Mouse (Mus musculus): ENCODE data around the gene Cryba4. TPM values are rescaled to one million over a fixed set of nuclear protein-coding genes. Genes with fewer than 3 reads are reported as not detected.
A peak's percentile ranks its signal among the peaks of the same experiment; 100 is the strongest.

Gene Cryba4
- polyA plus RNA-seq, 1 experiment from 2014 or later: 0.69 TPM

DNA sequence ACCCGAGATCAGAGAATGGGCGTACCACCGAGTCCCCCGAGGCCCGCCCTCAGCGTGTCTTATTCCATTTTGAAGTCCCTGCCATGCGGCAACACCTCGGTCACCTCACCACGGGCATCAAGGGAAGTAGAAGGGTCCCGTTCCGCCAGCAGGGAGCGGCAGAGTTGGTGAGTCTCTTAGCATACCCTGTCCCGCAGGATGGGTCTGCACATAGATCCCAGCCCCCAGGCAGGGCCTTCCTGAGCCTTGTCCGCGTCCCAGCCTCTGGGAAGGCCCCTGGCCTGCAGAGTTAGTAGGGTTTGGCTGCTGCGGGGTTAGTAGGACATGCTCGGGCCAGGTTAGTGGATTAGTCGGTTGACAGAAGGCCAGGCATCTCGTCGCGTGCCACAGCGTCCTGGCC, 35.3 kb downstream of the Cryba4 start:
- Histone ChIP-seq H3K4me3 (ENCODE audit: low read depth, low read length) (no peak overlapping the region), H3K4me1 (ENCODE audit: control insufficient read depth, insufficient read depth, low read length) (peaks cover 6% of the 10 kb centered on the region; the same call in 1 of the 2 replicates), H3K36me3 (replicated peaks; ENCODE audit: control insufficient read depth, insufficient read depth, low read depth, low read length) (no peaks in the 10 kb centered on the region), H3K27me3 (ENCODE audit: control insufficient read depth, insufficient read depth, low read length) (no peaks in the 10 kb centered on the region), H3K9me3 (replicated peaks; ENCODE audit: control insufficient read depth, low read length) (no peaks in the 10 kb centered on the region), H3K27ac (replicated peaks; ENCODE audit: low read depth, low read length) (no peak overlapping the region), H3K9ac (replicated peaks; ENCODE audit: low read length) (no peak overlapping the region), H3K4me2 (ENCODE audit: low read depth, low read length) (no peak overlapping the region)
- DNase-seq (ENCODE audit: low spot score) (no peak), ATAC-seq (replicated peaks; ENCODE audit: insufficient number of reproducible peaks, low FRiP score, low TSS enrichment, low read depth) (no peak)
- WGBS: 53% methylated on average over 22 of the region's 22 CpGs

GRCm38 (mm10) chr5:112216335-112216734, 36.0 kb downstream of the Cryba4 start:
- 79% methylated on average over 5 of the region's 7 CpGs for WGBS
- H3K9me3 ChIP-seq (replicated peaks; ENCODE audit: control insufficient read depth, low read length): no peaks in the 10 kb centered on the region
- no peaks in the 10 kb centered on the region for H3K27me3 ChIP-seq (ENCODE audit: control insufficient read depth, insufficient read depth, low read length)
- no peak overlapping the region for H3K27ac ChIP-seq (replicated peaks; ENCODE audit: low read depth, low read length)
- H3K4me3 ChIP-seq (ENCODE audit: low read depth, low read length): no peak overlapping the region
- H3K4me1 ChIP-seq (ENCODE audit: control insufficient read depth, insufficient read depth, low read length): peaks cover 6% of the 10 kb centered on the region; the same call in 1 of the 2 replicates
- no peak overlapping the region for H3K4me2 ChIP-seq (ENCODE audit: low read depth, low read length)
- DNase-seq (ENCODE audit: low spot score) (no peak), ATAC-seq (replicated peaks; ENCODE audit: insufficient number of reproducible peaks, low FRiP score, low TSS enrichment, low read depth) (no peak)
- H3K36me3 ChIP-seq (replicated peaks; ENCODE audit: control insufficient read depth, insufficient read depth, low read depth, low read length): no peaks in the 10 kb centered on the region
- no peak overlapping the region for H3K9ac ChIP-seq (replicated peaks; ENCODE audit: low read length)

DNA sequence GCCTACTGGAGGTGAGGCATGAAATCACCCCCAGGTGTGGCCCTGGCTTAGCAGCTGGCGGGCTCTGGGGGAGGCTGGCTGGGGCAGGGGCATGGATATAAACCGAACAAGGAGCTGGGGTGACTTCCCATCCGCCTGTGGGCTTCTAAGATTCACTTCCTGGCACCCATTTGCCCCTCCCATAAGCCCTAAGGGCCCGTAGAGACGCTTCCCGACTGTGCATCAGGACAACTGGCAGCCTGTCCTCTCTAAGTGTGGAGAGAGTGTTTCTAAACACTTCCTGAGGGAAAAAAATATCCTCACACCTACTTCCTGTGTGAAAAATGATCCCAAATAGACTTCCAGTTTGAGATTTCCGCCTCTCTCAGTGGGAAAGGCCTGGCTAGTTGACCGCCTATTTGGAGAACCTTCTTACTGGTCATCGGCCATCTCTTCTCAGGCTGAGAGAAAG, 36.5 kb downstream of the Cryba4 start:
- H3K27me3 ChIP-seq (ENCODE audit: control insufficient read depth, insufficient read depth, low read length): no peaks in the 10 kb centered on the region
- peak overlapping the region; percentile 33 for H3K4me2 ChIP-seq (ENCODE audit: low read depth, low read length)
- 24% methylated on average over 9 of the region's 9 CpGs for WGBS
- peak overlapping the region; percentile 76 for H3K27ac ChIP-seq (replicated peaks; ENCODE audit: low read depth, low read length)
- H3K36me3 ChIP-seq (replicated peaks; ENCODE audit: control insufficient read depth, insufficient read depth, low read depth, low read length): no peaks in the 10 kb centered on the region
- H3K9me3 ChIP-seq (replicated peaks; ENCODE audit: control insufficient read depth, low read length): no peaks in the 10 kb centered on the region
- H3K4me3 ChIP-seq (ENCODE audit: low read depth, low read length): 0 out of 2 replicates have a peak overlapping the region, but pooled peaks have one; percentile 12
- H3K4me1 ChIP-seq (ENCODE audit: control insufficient read depth, insufficient read depth, low read length): peaks cover 6% of the 10 kb centered on the region; the same call in 1 of the 2 replicates
- ATAC-seq (replicated peaks; ENCODE audit: insufficient number of reproducible peaks, low FRiP score, low TSS enrichment, low read depth) (no peak), DNase-seq (ENCODE audit: low spot score) (peak; percentile 71)
- H3K9ac ChIP-seq (replicated peaks; ENCODE audit: low read length): peak overlapping the region; percentile 29

DNA sequence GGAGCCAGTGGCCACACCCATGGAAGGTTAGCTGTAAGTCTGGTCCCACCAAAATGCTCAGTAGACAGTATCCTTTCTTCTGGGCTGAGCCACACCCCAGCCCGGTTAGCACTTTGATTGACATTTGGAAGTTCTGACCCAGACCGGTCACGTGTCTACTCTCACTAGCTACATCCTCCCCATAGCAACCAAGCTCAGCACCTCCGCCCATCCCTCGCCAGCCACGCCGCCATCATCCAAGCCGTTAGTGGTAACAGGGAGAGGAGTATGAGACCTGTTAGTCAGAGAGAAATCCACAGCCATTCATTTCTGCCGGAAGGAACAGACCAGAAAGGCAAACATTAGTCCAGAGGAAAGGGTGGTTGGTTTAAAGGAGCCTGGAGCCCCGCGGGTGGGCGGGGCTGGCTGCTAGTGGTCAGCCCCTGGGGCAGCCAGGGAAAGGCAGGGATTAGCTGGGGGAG, 37.0 kb downstream of the Cryba4 start:
- Histone ChIP-seq H3K4me1 (ENCODE audit: control insufficient read depth, insufficient read depth, low read length) (peaks cover 6% of the 10 kb centered on the region; the same call in 1 of the 2 replicates), H3K36me3 (replicated peaks; ENCODE audit: control insufficient read depth, insufficient read depth, low read depth, low read length) (no peaks in the 10 kb centered on the region), H3K27me3 (ENCODE audit: control insufficient read depth, insufficient read depth, low read length) (no peaks in the 10 kb centered on the region), H3K27ac (replicated peaks; ENCODE audit: low read depth, low read length) (peak overlapping the region; percentile 76), H3K9me3 (replicated peaks; ENCODE audit: control insufficient read depth, low read length) (no peaks in the 10 kb centered on the region), H3K4me3 (ENCODE audit: low read depth, low read length) (0 out of 2 replicates have a peak overlapping the region, but pooled peaks have one; percentile 12), H3K9ac (replicated peaks; ENCODE audit: low read length) (peak overlapping the region; percentile 29), H3K4me2 (ENCODE audit: low read depth, low read length) (peak overlapping the region; percentile 33)
- DNase-seq (ENCODE audit: low spot score) (no peak), ATAC-seq (replicated peaks; ENCODE audit: insufficient number of reproducible peaks, low FRiP score, low TSS enrichment, low read depth) (0 out of 2 replicates have a peak, but pooled peaks have one; percentile 2)
- WGBS: 11% methylated on average over 12 of the region's 12 CpGs

GRCm38 (mm10) chr5:112214419-112214818, 37.9 kb downstream of the Cryba4 start:
- no peak overlapping the region for H3K4me2 ChIP-seq (ENCODE audit: low read depth, low read length)
- ATAC-seq (replicated peaks; ENCODE audit: insufficient number of reproducible peaks, low FRiP score, low TSS enrichment, low read depth) (no peak; the same call in 1 of the 2 replicates), DNase-seq (ENCODE audit: low spot score) (peak; percentile 87)
- peak overlapping the region; percentile 39; the same call in 1 of the 2 replicates for H3K9ac ChIP-seq (replicated peaks; ENCODE audit: low read length)
- H3K27ac ChIP-seq (replicated peaks; ENCODE audit: low read depth, low read length): 0 out of 2 replicates have a peak overlapping the region, but pooled peaks have one; percentile 20
- 3% methylated on average over 10 of the region's 10 CpGs for whole genome bisulfite sequencing
- H3K4me3 ChIP-seq (ENCODE audit: low read depth, low read length): no peak overlapping the region
- H3K4me1 ChIP-seq (ENCODE audit: control insufficient read depth, insufficient read depth, low read length): peaks cover 6% of the 10 kb centered on the region; the same call in 1 of the 2 replicates
- H3K27me3 ChIP-seq (ENCODE audit: control insufficient read depth, insufficient read depth, low read length): no peaks in the 10 kb centered on the region
- no peaks in the 10 kb centered on the region for H3K9me3 ChIP-seq (replicated peaks; ENCODE audit: control insufficient read depth, low read length)
- H3K36me3 ChIP-seq (replicated peaks; ENCODE audit: control insufficient read depth, insufficient read depth, low read depth, low read length): no peaks in the 10 kb centered on the region

DNA sequence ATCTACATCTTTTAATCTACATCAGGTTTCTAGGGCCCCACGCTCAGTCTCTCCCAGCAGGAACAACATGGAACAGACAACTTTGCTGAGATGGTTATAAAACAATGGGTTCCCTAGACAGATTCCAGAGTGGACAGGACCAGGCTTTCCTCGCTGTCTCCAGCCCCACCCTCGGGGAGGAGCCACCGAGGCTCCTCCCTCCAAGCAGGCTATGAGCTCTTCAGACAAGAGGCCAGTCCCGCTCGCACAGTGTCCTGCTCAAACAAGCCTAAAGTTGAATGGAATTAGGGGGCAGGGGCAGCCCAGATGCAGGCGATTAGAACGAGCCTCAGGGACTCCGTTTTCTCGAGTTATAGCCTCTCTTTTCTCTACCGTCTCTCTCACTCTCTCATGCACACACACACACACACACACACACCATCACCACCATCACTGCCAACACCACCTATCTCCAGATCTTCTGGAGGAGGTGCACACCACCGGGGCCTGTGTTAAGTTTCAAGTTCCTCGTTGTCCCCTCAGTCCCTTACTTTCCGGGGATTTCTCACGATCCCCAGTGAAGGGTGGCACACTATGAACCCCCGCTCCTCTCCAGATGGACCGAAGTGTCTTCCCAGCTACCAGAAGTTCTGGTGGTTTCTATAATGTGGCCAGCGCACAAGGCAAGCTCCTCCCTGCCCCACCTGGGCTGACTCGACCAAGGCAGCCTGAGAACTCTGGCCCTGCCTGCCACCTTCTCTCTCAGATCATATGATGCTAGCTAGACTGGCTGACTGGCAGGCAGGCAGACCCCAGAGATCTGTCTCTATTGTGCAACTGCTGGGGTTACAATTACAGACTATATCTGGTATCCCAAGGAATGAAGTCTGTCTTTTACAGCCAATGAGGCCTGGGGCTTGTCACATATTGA, 38.7 kb downstream of the Cryba4 start:
- H3K9me3 ChIP-seq (replicated peaks; ENCODE audit: control insufficient read depth, low read length): no peaks in the 10 kb centered on the region
- peak; percentile 65 for DNase-seq (ENCODE audit: low spot score)
- peak overlapping the region; percentile 39; the same call in 1 of the 2 replicates for H3K9ac ChIP-seq (replicated peaks; ENCODE audit: low read length)
- peak; percentile 12; the same call in 1 of the 2 replicates for ATAC-seq (replicated peaks; ENCODE audit: insufficient number of reproducible peaks, low FRiP score, low TSS enrichment, low read depth)
- no peaks in the 10 kb centered on the region for H3K36me3 ChIP-seq (replicated peaks; ENCODE audit: control insufficient read depth, insufficient read depth, low read depth, low read length)
- no peak overlapping the region for H3K4me2 ChIP-seq (ENCODE audit: low read depth, low read length)
- WGBS: 37% methylated on average over 19 of the region's 19 CpGs
- H3K4me1 ChIP-seq (ENCODE audit: control insufficient read depth, insufficient read depth, low read length): peaks cover 6% of the 10 kb centered on the region; the same call in 1 of the 2 replicates
- H3K27me3 ChIP-seq (ENCODE audit: control insufficient read depth, insufficient read depth, low read length): no peaks in the 10 kb centered on the region
- H3K4me3 ChIP-seq (ENCODE audit: low read depth, low read length): no peak overlapping the region
- 0 out of 2 replicates have a peak overlapping the region, but pooled peaks have one; percentile 20 for H3K27ac ChIP-seq (replicated peaks; ENCODE audit: low read depth, low read length)

- Histone ChIP-seq H3K4me2 (ENCODE audit: low read depth, low read length) (no peak overlapping the region), H3K27ac (replicated peaks; ENCODE audit: low read depth, low read length) (no peak overlapping the region), H3K36me3 (replicated peaks; ENCODE audit: control insufficient read depth, insufficient read depth, low read depth, low read length) (no peaks in the 10 kb centered on the region), H3K27me3 (ENCODE audit: control insufficient read depth, insufficient read depth, low read length) (no peaks in the 10 kb centered on the region), H3K4me3 (ENCODE audit: low read depth, low read length) (no peak overlapping the region), H3K9ac (replicated peaks; ENCODE audit: low read length) (no peak overlapping the region), H3K4me1 (ENCODE audit: control insufficient read depth, insufficient read depth, low read length) (peaks cover 6% of the 10 kb centered on the region; the same call in 1 of the 2 replicates), H3K9me3 (replicated peaks; ENCODE audit: control insufficient read depth, low read length) (no peaks in the 10 kb centered on the region)
- no peak for ATAC-seq (replicated peaks; ENCODE audit: insufficient number of reproducible peaks, low FRiP score, low TSS enrichment, low read depth)
- WGBS: 67% methylated on average over 6 of the region's 6 CpGs
- no peak for DNase-seq (ENCODE audit: low spot score)
Measured at GRCm38 (mm10) chr5:112212711-112213264, 39.5 kb downstream of the Cryba4 start.

Measured in embryonic facial prominence, embryonic 11.5 days (tissue).